Mouse (Mus musculus): ENCODE data around the gene Tnni3.

- TF ChIP-seq CTCF (conservative IDR thresholded peaks at IDR 0.05; ENCODE audit: low read length) (no peak), POU5F1 (IDR thresholded peaks at IDR 0.05; ENCODE audit: borderline replicate concordance, low read length) (no peak)
These were observed 21.5 kb downstream of the Tnni3 start for GRCm38 (mm10) chr7:4502421-4503090.
